Mouse (Mus musculus) ES-E14 (cell line): ENCODE data around the gene Psmd7.

Source experiments
- CHD2 ChIP-seq: IDR thresholded peaks from 2 replicates; pipeline ENCODE4 v1.6.1; 2014; ENCODE audit warnings: mild to moderate bottlenecking, low read depth, low read length, inconsistent platforms
- HCFC1 ChIP-seq: IDR thresholded peaks from 2 replicates; pipeline ENCODE4 v1.6.1; 2012; ENCODE audit warnings: low read length, inconsistent platforms, borderline replicate concordance; ENCODE audit not compliant: insufficient read depth
- MAFK ChIP-seq: IDR thresholded peaks from 2 replicates; pipeline ENCODE4 v1.6.1; 2014; ENCODE audit warnings: mild to moderate bottlenecking, low read depth, low read length, inconsistent platforms; ENCODE audit not compliant: insufficient read depth
- ZC3H11A ChIP-seq: IDR thresholded peaks from 2 replicates; pipeline ENCODE4 v1.6.1; 2012; ENCODE audit warnings: low read depth, mild to moderate bottlenecking, inconsistent platforms, low read length, borderline replicate concordance
- ZNF384 ChIP-seq: IDR thresholded peaks from 2 replicates; pipeline ENCODE4 v1.6.1; 2012; ENCODE audit warnings: low read depth, low read length, inconsistent platforms

DNA sequence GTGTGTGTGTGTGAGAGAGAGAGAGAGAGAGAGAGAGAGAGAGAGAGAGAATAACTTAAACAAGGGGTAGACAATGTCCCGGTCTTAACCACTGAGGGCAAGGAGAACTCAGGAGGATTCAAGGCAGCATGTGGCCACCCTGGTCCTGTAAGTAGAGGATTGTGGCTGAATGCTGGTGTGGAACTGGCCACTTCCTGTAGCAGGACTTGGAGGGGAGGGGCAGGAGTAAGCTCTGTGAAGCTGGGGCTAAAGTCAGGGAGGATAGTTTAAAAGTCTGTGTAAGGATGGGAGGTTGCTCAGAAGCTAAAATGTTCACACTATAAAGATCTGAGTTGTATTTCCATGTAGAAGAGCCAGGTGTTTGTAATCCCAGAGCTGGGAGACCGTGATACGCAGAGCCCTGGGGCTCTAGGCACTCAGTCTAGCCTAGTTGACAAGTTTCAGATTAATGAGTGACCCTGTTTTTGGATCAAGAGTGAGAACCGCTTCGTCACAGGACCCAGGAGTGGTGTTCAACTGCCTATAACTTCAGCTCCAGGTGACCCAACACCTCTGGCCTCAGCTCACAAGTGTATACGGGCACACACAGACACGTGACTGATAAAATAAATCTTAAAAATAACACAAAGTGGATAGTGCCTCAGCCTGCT, 16.7 kb downstream of the Psmd7 start:
- TF ChIP-seq ZC3H11A (no peak), CHD2 (no peak), MAFK (no peak), HCFC1 (no peak), ZNF384 (no peak)
